Mouse (Mus musculus): ENCODE measurements around the gene Hadhb.

- TF ChIP-seq CTCF (IDR thresholded peaks at IDR 0.05; ENCODE audit: low read depth) (no peak), EP300 (IDR thresholded peaks at IDR 0.05; ENCODE audit: low read depth) (no peak)
Measured at GRCm38 (mm10) chr5:30205034-30205433, 50.0 kb downstream of the Hadhb start.

Measured in liver, embryonic 14.5 days (tissue).